In the genomic region with DNA sequence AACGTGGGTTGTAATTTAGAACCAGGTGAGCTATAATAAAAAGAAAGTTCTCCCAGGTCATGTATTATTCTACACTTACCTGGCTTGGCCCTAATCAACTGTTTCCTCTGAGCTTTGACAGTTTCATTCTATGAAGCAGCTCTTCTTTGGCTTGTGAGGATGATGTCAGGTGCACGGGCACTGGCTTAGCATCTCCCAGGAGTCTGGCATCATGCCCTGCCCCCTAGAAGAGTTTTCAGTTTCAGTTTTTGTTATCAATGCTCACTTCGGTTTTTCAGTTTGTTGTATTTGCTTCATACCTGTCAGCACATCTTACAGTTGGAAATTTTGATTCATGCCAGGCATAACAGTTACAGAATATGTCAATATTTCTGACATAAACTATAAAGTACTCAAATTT, we compare ENCODE assay signal across 31 mouse cellular contexts.
DNase-seq lines count a peak whose midpoint lies in the region; ATAC-seq and TF ChIP-seq lines count a peak whose summit lies in the region.
"Had no signal": no experiment of that assay in that cellular context is flagged by ENCODE, and none has a peak within 500 bp of the region (broad histone marks: within the 10 kb centered on the region; RNA-seq: fewer than 3 reads in every experiment).

No protein-coding gene starts in this region.

- H3K27ac ChIP-seq in midbrain, embryonic 11.5 days (ENCODE audit: low read depth, low read length), result no peak overlapping the region
- H3K27ac ChIP-seq in midbrain, embryonic 15.5 days, result no peak overlapping the region
- H3K27ac ChIP-seq in MEL (ENCODE audit: control insufficient read depth, low read depth, low read length), result no peak overlapping the region
- H3K27ac ChIP-seq: embryonic facial prominence, embryonic 10.5 days; embryonic facial prominence, embryonic 13.5 days; forebrain, embryonic 12.5 days; forebrain, embryonic 15.5 days; heart, embryonic 15.5 days; hindbrain, embryonic 10.5 days; hindbrain, embryonic 13.5 days; intestine, embryonic 15.5 days had no signal

- H3K79me2 ChIP-seq in MEL (ENCODE audit: control insufficient read depth, insufficient read depth, low read length, poor library complexity), result no peaks in the 10 kb centered on the region

- no peak for TF ChIP-seq RAD21 in MEL (IDR thresholded peaks at IDR 0.05; ENCODE audit: low read depth, low read length)

- H3K36me3 ChIP-seq in midbrain, embryonic 11.5 days (ENCODE audit: control insufficient read depth, insufficient read depth, low read length), result no peaks in the 10 kb centered on the region
- H3K36me3 ChIP-seq in midbrain, embryonic 15.5 days (replicated peaks), result no peaks in the 10 kb centered on the region
- H3K36me3 ChIP-seq in MEL (ENCODE audit: control insufficient read depth in 1 of 2, insufficient read depth in 2 of 2, low read length in 2 of 2), result no peaks in the 10 kb centered on the region; a peak in 1 of 4 replicates
- H3K36me3 ChIP-seq: embryonic facial prominence, embryonic 10.5 days; embryonic facial prominence, embryonic 13.5 days; forebrain, embryonic 12.5 days; forebrain, embryonic 15.5 days; G1E; heart, embryonic 12.5 days; heart, embryonic 15.5 days; hindbrain, embryonic 10.5 days; hindbrain, embryonic 13.5 days; intestine, embryonic 15.5 days had no signal

- H3K4me2 ChIP-seq in midbrain, embryonic 11.5 days, result no peak overlapping the region
- H3K4me2 ChIP-seq in midbrain, embryonic 15.5 days, result no peak overlapping the region
- H3K4me2 ChIP-seq: embryonic facial prominence, embryonic 13.5 days; forebrain, embryonic 12.5 days; forebrain, embryonic 15.5 days; heart, embryonic 12.5 days; heart, embryonic 15.5 days; hindbrain, embryonic 13.5 days; intestine, embryonic 15.5 days had no signal

- WGBS in midbrain, embryonic 11.5 days, result 84% methylated on average over 3 of the region's 3 CpGs
- WGBS in midbrain, embryonic 15.5 days, result 77% methylated on average over 3 of the region's 3 CpGs

- no peak for TF ChIP-seq CTCF in MEL (IDR thresholded peaks at IDR 0.05 in 2 of 3, conservative IDR thresholded peaks at IDR 0.05 in 1 of 3; ENCODE audit: control insufficient read depth in 1 of 3, insufficient read depth in 1 of 3, low read depth in 2 of 3, low read length in 3 of 3, poor library complexity in 1 of 3, severe bottlenecking in 1 of 3)

- H3K9me3 ChIP-seq in midbrain, embryonic 11.5 days (ENCODE audit: control insufficient read depth, low read length), result no peaks in the 10 kb centered on the region
- H3K9me3 ChIP-seq in midbrain, embryonic 15.5 days, result no peaks in the 10 kb centered on the region
- no peaks in the 10 kb centered on the region for H3K9me3 ChIP-seq in MEL (replicated peaks; ENCODE audit: insufficient read depth, low read length)
- H3K9me3 ChIP-seq: embryonic facial prominence, embryonic 10.5 days; embryonic facial prominence, embryonic 13.5 days; forebrain, embryonic 12.5 days; forebrain, embryonic 15.5 days; G1E; heart, embryonic 12.5 days; heart, embryonic 15.5 days; hindbrain, embryonic 10.5 days; hindbrain, embryonic 13.5 days; intestine, embryonic 15.5 days had no signal

- no peaks in the 10 kb centered on the region for H3K4me1 ChIP-seq in midbrain, embryonic 11.5 days (ENCODE audit: control insufficient read depth, insufficient read depth, low read length)
- no peaks in the 10 kb centered on the region for H3K4me1 ChIP-seq in midbrain, embryonic 15.5 days
- H3K4me1 ChIP-seq in MEL (ENCODE audit: control insufficient read depth in 1 of 2, insufficient read depth in 2 of 2, low read length in 2 of 2), result no peaks in the 10 kb centered on the region
- H3K4me1 ChIP-seq: embryonic facial prominence, embryonic 10.5 days; embryonic facial prominence, embryonic 13.5 days; forebrain, embryonic 12.5 days; forebrain, embryonic 15.5 days; heart, embryonic 12.5 days; heart, embryonic 15.5 days; hindbrain, embryonic 10.5 days; hindbrain, embryonic 13.5 days; intestine, embryonic 15.5 days had no signal

- no peak for TF ChIP-seq EP300 in MEL (IDR thresholded peaks at IDR 0.05; ENCODE audit: low read depth in 1 of 2, low read length in 2 of 2)

- DNase-seq in frontal cortex, postnatal 25 days (ENCODE audit: low spot score in 2 of 2), result no peak
- DNase-seq in midbrain, embryonic 11.5 days (ENCODE audit: low spot score, missing footprints), result peak; percentile 8
- DNase-seq in MEL (ENCODE audit: low read depth, low spot score), result no peak
- no peak for DNase-seq in spleen, postnatal 4 days (ENCODE audit: low spot score in 2 of 2)
- DNase-seq in adrenal gland, adult (ENCODE audit: inconsistent age in 2 of 2, low spot score in 1 of 2), result no peak
- DNase-seq: adrenal gland, postnatal 10 days; adrenal gland, postnatal 36 days; cerebellum, adult 11 months; cerebellum, adult 8-10 months; cerebellum, postnatal 36 days; embryo, embryonic 11 days; gastrocnemius, postnatal 25 days; heart, adult 18-20 months; heart, postnatal 10 days; heart, postnatal 36 days; kidney, adult 11 months had no signal

- H3K27me3 ChIP-seq in midbrain, embryonic 11.5 days (ENCODE audit: control insufficient read depth, insufficient read depth, low read length), result no peaks in the 10 kb centered on the region
- no peaks in the 10 kb centered on the region for H3K27me3 ChIP-seq in midbrain, embryonic 15.5 days (replicated peaks)
- no peaks in the 10 kb centered on the region for H3K27me3 ChIP-seq in MEL (ENCODE audit: control insufficient read depth in 1 of 2, insufficient read depth in 2 of 2, low read length in 2 of 2)
- H3K27me3 ChIP-seq: embryonic facial prominence, embryonic 13.5 days; forebrain, embryonic 12.5 days; forebrain, embryonic 15.5 days; heart, embryonic 12.5 days; heart, embryonic 15.5 days; hindbrain, embryonic 13.5 days; intestine, embryonic 15.5 days had no signal

- peak; percentile 7; the same call in 1 of the 2 replicates for ATAC-seq in frontal cortex, adult (ENCODE audit: low TSS enrichment)
- ATAC-seq in midbrain, embryonic 11.5 days (ENCODE audit: low FRiP score), result no peak
- ATAC-seq in midbrain, embryonic 15.5 days (replicated peaks), result no peak
- ATAC-seq: activated CD4-positive, CD25-positive, alpha-beta regulatory T cell, adult 4 months; forebrain, embryonic 15.5 days; hindbrain, embryonic 16.5 days; intestine, embryonic 15.5 days had no signal

- H3K9ac ChIP-seq in midbrain, embryonic 11.5 days (ENCODE audit: low read length), result no peak overlapping the region
- no peak overlapping the region for H3K9ac ChIP-seq in midbrain, embryonic 15.5 days
- no peak overlapping the region for H3K9ac ChIP-seq in MEL (ENCODE audit: control insufficient read depth, low read depth, low read length, poor library complexity, severe bottlenecking)
- H3K9ac ChIP-seq: embryonic facial prominence, embryonic 13.5 days; forebrain, embryonic 12.5 days; forebrain, embryonic 15.5 days; heart, embryonic 12.5 days; heart, embryonic 15.5 days; hindbrain, embryonic 13.5 days; intestine, embryonic 15.5 days had no signal

- no peak overlapping the region for H3K4me3 ChIP-seq in midbrain, embryonic 11.5 days (ENCODE audit: low read depth, low read length)
- H3K4me3 ChIP-seq in midbrain, embryonic 15.5 days, result no peak overlapping the region
- peak overlapping the region in 1 of 2 experiments; percentile 56; a peak in 2 of 4 replicates for H3K4me3 ChIP-seq in MEL (ENCODE audit: control insufficient read depth in 1 of 2, insufficient read depth in 1 of 2, low read depth in 2 of 2, low read length in 2 of 2)
- H3K4me3 ChIP-seq: embryonic facial prominence, embryonic 10.5 days; embryonic facial prominence, embryonic 13.5 days; erythroblast, embryonic 14.5 days; forebrain, embryonic 12.5 days; forebrain, embryonic 15.5 days; heart, embryonic 12.5 days; heart, embryonic 15.5 days; hindbrain, embryonic 10.5 days; hindbrain, embryonic 13.5 days; intestine, embryonic 15.5 days had no signal

- TF ChIP-seq POLR2A in MEL (IDR thresholded peaks at IDR 0.05; ENCODE audit: control insufficient read depth in 1 of 2, insufficient read depth in 1 of 2, low read depth in 1 of 2, low read length in 2 of 2, poor library complexity in 1 of 2), result no peak

TF ChIP-seq in MEL, 35 proteins besides CTCF, POLR2A, EP300 and RAD21:
- no peak for TF ChIP-seq USF2 (IDR thresholded peaks at IDR 0.05; ENCODE audit: borderline replicate concordance in 1 of 2, insufficient read depth in 1 of 2, low read depth in 1 of 2, low read length in 2 of 2)
- peak; percentile 12; the same call in 1 of the 2 replicates for TF ChIP-seq ETS1 (IDR thresholded peaks at IDR 0.05; ENCODE audit: low read depth, low read length)
- no peak for TF ChIP-seq BHLHE40 (IDR thresholded peaks at IDR 0.05; ENCODE audit: borderline replicate concordance, low read depth, low read length)
